Mouse (Mus musculus) liver, postnatal 0 days (tissue): ENCODE data around the gene Pkn3.

ENCODE experiments used
- CTCF ChIP-seq: sonication (generic); IDR thresholded peaks from 2 replicates; pipeline ENCODE4 v1.5.1; 2016; ENCODE audit warnings: antibody characterized with exemption, low read depth
- EP300 ChIP-seq: IDR thresholded peaks from 2 replicates; pipeline ENCODE4 v1.6.1; 2016; ENCODE audit warnings: antibody characterized with exemption, low read depth, mild to moderate bottlenecking

GRCm38 (mm10) chr2:30111500-30111899, 34.0 kb downstream of the Pkn3 start:
- TF ChIP-seq EP300 (peak; percentile 89), CTCF (no peak)
